Mouse (Mus musculus): ENCODE results near the gene Olfr221.

Gene Olfr221

DNA sequence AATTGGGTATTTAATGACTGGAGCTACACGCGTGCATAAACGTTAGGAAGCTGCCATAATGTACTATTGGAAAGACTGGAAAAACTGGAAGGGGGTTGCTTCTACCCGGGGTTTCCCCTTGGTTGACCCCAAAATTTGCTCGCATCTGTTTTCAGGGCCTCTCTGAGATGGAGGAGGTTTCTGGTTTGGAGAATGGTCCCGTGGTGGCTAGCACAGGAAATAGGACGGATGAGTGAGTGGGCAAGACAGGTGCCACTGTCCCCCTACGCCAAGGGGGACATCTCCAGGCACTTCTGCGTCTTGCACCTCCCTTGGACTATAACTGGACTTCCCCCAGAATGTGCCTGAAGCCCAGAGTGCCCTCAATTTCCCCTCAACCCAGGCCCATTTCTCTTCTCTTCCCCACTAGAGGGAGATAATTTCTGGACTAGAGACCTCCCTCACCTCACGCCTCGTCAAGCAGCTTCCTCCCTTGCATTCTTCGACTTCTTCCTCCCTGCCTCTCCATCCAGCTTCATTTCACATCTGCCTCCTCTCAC lies 23.1 kb downstream of the Olfr221 start:
- no peak for DNase-seq (ENCODE audit: low spot score)

DNA sequence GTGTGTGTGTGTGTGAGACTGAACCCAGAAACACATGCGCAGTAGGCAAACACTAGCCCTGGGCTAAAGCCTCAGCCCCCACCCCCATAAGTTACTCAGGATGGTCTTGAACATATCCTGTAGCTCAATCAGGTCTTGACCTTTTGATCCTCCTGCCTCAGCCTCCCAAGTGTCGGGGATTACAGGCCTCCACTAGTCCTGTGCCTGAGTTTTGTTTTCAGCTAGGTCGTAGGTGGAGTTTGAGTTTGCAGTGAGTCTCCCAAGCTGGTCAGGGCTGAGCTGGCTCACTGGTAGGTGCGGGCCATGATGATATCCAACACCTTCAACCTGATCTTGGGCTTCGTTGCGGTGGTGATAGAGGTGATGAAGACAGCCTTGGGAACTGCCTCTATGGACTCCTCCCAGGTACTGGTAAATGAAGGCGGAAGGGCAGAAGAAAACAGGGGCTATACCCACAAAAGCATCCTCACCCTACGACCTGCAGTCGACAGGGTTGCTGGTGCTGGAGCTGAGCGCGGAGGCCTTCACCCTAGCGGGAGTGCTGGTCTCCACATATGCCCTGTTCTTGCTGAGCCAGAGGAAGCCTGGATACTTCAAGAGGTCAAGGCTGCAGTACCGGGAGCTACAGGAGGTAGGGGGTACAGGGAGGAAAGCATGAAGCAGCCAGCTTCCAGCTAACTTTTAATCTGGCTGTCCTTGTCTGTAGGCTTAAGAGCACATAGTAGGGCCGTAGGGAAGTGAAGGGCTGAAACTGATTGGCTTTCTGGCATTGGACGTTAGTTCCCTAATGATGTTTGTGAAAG lies 23.8 kb downstream of the Olfr221 start:
- DNase-seq (ENCODE audit: low spot score), result no peak

DNA sequence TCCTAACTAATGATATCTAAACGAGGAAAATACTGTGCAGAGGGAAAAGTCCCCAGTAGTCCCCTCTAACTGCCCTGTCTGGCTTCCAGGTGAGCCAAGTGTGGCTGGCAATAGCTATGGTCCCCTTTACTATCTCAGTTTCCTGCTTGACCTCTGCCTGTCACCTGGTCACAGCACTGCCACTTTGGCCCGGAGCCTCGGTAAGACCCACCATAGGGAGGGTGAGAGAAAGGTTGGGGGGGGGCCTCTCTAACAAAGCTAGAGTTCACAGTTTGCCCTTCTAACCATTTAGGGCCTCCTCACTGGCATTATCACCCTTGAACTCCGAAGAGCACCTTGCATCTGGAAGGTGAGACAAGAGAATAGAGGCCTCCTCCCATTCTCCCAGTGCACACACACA lies 24.6 kb downstream of the Olfr221 start:
- no peak for DNase-seq (ENCODE audit: low spot score)

DNA sequence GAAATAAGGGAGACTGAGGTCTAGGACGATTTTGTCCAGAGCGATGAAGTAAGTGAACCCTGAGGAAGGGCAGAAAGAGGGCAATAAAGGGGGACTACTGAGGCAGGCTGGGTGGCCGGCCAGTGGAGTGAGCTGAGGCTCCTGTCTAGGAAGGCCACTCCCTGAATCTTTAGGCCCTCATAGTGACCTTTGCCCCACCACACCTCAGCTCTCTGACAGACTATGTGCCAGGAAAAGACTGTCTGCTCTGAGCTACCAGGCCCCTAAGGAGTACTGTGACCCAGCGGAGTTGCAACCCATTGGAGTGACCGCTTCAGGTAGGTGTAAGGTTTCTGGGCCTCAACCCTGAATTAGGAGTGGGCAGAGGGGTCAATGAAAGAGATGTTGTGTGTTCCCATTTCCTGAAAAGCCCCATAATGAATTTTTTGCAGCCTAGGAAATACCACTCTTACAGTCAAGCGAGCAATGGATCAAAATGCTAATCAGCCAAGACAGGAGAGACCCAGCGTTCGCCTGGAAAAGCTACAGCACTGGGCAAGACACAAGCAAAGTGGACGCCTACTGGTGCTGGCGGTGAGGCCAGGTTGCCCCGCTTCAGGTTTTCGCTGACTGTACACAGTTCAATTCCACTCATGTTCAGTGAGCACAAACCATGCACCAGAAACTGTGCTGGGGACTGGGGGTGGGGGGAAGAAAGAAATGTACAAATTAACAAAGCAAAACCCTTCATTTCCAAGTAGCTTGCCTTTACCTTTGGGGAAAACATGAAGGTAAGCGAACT lies 25.4 kb downstream of the Olfr221 start:
- DNase-seq (ENCODE audit: low spot score), result no peak

DNA sequence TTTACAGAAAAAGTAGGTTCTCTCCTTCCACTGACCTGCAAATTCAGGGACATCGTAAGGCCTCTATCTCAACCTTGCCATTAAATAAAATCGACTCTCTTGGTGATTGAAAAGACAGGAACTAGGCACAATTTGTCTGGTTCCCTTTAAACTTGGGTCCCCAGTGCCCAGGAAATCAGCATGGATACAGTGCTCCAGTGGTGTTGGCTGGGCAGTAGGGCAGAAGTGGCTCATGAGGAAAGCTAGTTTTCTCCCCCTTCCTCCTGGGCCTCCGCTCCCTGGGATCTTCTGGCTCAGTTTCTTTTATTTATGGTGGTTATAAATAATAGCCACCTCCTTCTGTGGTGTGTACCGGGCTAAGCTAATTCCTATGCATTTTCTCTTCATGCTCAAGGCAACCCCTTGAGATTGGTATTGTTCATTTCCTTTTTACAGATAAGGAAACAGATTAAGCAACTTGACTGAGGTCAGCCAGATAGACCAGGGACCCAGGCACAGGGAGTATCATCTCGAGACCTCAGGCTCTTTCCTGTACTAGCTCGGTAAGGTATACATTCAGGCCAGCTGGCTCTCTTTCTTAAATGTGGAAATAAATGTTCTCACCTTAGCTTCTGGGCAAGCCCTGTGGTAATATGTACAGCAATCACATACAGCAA lies 26.7 kb downstream of the Olfr221 start, which contains the start of gene Tmem253:
Tmem253 (plus strand) TSS at position 214 of the 656 bp plus-strand sequence.
- DNase-seq (ENCODE audit: low spot score), result no peak

DNA sequence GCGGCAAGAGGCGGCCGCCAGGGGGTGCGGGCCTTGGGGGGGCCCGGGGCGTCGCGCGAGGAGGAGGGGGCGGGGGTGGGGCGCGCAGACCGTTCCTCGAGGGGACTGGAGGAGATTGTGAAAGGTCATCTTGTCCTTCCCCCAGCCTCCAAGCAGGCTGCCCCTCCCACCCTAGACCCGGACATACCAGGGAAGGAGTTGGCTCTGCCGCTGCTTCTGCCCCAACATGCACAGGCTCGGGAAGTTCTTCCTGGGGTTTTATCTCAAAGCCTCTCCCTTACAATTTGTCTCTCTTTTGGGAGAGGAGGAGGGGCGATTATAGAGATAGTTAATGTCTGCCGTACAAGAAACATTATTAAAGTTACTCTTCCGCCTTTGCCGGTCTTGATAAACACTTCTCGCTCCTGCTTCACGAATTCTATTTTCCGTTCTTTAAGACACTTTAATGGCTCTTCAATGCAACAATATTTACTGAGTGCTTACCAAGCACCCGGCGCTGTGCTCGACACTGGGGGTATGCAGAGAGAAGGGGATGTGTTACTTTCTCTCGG lies 27.4 kb downstream of the Olfr221 start:
- peak; percentile 45 for DNase-seq (ENCODE audit: low spot score)

DNA sequence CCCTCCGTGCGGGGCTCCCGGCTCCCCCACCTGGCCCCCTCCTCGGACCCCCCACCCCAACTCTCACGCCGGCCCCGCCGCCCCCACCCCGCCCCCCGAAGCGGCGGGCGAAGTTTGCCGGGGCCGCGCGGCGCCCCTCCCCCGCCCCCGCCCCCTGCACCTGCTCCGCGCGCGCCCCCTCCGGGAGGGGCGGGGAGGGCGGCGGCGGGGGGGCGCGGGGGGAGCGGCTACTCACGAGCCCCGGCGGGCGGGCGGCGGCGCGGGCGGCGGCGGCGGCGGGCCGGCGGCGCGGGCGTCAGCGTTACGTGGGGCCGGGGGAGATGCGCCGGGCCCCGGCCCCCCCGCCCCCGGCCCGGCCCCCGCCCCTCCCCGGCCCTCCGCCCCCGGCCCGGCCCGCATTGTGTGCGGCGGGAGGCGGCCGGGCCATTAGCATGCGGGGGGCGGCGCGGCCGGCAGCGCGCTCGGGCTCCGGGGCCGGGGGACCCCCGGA lies 27.9 kb downstream of the Olfr221 start:
- DNase-seq (ENCODE audit: low spot score), result no peak

DNA sequence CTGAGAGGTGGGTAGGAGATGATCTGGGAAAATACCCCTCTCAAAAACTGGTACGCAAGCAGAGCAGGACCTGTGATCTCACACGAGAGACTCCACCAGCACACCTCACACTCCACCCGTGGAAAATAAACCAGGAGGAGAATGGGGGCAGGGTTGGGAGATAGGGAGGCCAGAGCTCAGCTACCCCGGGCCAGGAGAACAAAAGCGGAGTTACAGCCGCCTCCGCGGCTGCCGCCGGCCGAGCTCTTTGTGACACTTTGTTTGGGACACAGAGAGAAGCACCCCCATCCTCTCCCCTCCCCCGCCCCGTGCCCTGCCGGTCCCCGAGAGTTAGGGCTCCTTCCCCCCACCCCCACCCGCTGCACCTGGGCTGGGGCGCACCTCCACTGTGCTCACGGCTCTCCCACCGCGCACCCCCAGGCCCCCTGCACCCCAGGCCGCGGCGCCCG lies 28.5 kb downstream of the Olfr221 start:
- no peak for DNase-seq (ENCODE audit: low spot score)

DNA sequence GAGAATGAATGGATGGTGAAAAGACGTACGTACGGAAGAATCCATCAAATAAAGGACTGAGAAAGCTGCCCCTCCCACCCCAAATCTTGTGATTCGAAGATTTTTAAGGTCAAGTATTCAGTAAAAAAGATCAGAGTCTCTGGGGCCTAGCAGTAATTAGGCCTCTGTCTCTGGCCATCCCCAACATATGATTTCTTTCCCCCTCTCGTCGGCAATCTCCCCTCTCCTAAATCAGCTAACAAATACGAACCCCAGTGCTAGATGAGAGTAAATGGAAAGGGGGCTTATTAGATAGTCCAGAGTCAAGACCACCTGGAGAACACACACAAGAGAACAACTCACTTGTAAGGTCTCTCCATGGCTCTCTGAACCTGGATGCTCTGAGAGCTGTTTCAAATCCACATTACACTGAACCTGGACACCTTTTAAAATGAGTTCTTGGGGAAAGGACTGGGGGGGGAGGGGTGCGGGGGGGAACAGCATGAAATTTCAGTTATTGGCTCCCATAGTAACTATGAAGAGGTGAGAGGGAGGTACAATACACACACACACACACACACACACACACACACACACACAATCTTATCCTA lies 29.1 kb downstream of the Olfr221 start:
- no peak for DNase-seq (ENCODE audit: low spot score)

DNA sequence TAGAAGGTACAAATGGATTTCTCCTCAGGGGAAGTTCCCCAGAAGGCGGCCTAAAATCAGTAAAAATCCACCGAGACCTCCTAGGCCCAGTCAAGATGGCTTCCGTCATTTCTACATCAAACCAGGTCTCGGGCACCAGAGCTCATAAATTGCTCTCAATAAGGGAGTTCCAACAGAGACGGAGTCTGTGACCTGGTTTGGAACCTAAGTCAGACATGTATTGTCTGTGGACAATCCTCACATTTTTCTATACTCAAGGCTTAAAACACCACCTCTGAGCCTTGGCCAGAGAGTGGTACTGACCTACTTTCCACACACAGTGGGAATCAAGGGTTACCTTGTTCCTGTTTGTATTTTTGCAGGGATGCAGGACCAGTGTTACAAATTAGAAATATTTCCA lies 29.7 kb downstream of the Olfr221 start:
- no peak for DNase-seq (ENCODE audit: low spot score)

DNA sequence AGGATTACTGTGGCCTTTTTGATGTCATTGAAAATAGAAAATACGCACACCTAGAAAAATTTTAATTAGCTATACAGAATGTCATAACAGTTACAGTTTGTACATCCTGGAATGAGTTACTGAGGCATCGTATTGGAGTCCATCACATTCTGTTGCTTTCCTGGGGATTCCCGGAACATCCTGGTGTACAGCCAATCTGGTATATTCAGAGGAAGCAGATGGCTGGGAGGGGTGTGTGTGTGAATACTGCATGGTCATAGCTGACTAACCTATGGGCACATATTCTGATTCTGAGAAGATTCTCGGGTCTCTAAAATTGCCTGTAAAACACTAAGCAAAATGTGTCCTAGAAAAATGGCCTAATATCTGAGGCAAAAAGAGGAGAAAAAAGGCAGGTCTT lies 30.2 kb downstream of the Olfr221 start:
- DNase-seq (ENCODE audit: low spot score), result no peak

DNA sequence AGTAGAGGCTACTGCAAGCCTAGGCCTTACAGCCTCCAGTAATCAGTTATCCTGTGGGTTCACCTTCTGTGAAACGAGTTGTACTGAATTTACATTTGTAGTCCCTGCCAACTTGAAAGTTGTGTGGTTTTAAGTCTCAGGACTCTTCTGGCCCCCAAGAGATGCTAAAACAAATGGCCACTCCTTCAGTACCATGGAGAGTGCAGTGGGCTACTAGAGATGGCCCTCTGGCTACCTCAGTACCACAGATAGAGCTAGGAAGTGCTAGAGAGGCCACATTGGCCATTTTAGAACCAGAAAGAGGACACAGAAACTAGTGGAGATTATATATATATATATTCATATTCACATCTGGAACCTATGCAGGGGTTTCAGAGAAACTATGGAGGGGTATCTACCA lies 30.6 kb downstream of the Olfr221 start:
- DNase-seq (ENCODE audit: low spot score), result no peak

DNA sequence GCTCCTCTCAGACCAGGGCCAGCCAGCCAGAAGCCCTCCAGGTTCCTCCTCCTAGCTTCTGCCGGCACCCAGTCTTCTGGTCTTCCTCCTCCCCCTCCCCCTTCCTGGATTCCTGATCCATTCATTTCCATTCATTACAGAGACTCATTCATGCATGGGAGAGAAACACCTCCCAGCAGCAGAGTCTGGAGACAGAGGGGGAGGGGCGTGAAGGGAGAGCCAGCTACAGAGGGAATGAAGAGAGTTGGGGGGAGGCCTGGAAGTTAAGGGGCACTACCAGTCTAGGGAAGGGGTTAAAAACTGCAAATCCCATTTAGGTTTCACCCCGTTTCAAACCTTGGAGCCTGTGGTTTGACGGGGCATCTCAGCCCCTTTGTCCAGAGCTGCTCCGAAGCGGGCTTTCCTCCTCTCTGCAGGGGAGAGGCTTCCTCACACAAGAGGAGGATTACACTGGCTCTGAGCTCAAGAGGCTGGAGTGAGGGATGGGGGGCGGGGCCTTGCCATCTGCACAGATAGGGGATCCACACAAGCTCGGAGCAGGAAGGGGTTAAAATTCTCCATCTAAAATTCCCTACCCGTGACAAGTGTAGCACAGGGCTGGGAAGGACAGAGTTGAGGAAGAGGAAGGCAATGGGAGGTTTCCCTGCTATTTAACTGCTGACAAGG lies 31.7 kb downstream of the Olfr221 start:
- DNase-seq (ENCODE audit: low spot score), result no peak

DNA sequence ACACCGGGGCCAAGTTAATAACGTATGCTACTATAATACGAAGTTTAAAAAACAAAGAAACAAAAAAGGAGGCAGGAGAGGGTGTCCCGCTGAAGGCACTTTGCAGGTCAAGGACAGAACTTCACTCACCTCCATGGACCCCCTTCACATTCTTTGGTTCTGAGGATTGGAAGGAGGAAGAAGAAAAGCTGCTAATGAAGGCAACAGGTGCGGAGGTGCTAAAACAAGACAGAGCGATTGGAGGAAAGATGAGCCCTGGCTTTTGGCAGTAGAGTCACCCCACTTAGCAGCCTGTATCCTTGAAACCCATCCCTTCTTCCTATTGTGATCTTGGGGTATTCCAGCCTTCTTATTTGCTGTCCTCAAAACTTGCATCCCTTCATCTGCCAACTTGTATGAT lies 32.4 kb downstream of the Olfr221 start:
- DNase-seq (ENCODE audit: low spot score), result no peak

DNA sequence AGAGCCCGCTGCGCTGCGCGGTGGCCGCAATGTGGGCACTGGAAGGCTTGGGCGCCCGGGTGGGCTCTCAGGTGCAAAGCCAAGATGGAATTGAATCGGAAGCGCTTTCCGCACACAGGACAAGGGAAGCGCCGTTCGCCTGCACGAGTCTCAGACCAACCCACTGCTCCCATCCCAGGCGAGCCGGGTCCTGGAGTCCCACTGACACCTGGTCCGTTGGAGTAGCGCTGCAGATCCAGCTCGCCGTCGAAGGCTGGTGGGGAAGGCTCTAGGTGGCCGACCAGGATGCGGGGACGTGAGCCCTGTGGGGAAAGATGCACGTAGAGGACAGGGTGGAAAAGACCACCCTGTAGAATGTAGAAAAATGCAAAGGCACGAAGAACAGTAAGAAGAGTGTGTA lies 32.9 kb downstream of the Olfr221 start:
- DNase-seq (ENCODE audit: low spot score), result no peak

DNA sequence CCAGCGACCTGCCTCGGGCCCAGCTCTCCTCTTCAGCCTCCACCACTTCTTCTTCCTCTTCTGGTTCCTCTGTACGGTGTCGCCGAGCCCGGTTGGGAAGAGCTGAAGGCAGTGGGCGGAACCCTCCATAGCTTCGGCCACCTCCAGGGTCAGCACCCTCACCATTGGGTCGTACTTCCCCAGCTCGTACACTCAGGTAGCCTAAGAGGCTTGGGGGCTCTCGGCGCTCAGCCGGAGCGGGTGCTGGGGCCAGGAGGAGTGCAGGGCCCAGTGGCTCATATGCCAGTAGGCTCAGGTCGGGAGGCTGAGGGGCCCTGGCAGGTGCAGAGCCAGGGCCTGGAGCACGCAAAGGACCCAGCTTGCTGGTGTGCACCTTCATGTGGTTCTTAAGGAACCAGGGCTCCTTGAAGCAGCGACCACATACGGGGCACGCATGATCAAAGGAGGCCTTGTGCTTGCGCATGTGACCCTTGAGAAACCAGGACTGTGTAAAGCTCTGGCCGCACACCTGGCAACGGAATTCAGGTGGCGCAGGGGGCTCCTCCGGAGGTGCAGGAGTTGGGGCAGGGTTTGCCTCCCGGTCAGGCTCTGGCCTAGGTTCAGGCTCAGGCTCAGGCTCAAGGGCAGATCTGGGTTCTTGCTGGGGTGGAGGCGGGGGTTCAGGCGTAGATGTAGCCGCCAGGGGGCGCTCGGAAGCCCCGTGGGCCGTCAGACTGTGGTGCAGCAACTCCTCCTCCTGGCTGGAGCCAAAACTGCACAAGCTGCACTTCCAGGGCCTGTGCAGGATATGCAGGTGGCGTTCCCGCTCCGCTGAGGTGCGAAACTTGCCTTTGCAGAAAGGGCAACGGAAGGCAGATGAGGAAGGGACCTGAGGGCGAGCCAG lies 33.7 kb downstream of the Olfr221 start:
- peak; percentile 81 for DNase-seq (ENCODE audit: low spot score)

DNA sequence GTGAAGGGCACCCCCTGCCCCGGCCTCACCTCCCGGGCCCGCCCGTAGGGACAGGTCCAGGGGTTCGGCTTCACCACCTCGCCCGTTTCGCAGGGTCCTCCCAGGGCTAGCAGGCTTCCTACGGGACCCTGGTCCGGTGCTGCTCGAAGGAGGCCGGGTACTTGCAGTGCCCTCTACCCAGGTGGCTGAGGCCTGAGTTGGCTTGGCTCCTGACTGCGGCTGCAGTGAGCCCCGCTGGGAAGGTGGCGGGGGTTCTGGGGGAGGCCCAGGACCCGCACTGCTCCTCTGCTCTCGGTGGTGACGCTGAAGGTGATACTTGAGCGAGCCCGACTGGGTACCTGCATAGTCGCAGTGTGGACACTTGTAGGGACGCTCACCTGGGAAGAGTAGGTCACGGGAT lies 35.5 kb downstream of the Olfr221 start:
- no peak for DNase-seq (ENCODE audit: low spot score)

DNA sequence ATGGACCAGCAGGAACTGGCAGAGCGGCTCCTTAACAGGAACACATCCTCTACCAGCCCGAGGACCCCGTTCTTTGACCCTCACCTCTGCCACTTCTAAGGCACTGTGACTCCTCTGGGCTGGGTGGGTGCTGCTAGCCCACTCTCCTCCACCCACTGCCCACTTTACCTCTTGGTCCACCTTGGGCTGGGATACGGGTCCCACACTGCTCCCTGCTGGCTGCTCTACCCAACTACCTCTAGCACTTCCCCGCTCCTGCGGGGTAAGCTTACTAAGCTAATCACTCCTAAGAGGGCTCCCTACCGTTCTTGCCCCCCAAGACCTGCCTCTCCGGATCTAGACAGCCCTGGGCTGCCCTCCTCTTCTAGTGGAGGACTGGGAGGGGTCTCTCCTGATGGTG lies 36.0 kb downstream of the Olfr221 start:
- no peak for DNase-seq (ENCODE audit: low spot score)

DNA sequence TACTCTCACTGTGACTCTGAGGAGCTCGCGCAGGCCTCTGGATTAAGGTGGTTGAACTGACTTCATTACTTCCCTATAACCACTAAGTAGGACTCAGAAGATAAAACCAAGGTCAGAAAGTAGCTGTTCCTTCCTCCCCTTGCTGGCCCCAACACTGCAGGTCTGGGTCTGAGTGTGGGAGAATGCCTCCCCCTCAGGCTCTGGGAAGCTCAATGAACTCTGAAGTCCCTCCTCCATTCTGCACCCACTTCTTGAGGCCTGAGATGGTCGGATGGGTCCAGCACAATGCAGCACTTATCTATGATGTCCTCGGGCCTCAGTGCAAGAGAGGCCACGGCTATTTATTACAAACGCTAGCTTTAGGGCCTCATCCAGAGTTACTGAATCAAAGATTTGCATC lies 36.6 kb downstream of the Olfr221 start:
- DNase-seq (ENCODE audit: low spot score), result no peak

DNA sequence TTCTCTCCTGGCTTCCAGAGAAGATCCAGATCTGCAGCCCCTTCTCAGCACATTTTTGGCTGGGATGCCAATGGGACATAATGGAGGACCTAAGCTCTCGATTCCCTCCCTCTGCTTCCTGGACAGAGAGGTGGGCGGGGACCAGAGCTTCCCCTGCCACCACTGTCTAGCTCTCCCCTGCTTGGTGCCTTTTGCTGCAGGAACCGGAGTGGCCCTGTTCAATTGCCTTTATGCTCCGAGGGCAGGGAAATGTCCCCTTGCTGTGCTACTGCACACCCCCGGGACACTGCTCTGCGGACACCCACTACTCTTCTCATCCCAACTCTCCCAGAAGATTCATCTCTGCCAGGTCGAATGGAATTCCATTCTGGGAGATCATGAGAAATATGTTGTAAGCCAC lies 37.1 kb downstream of the Olfr221 start:
- no peak for DNase-seq (ENCODE audit: low spot score)

Measured in c-Kit-positive CD71-positive TER-119-positive erythroid progenitor cells, embryonic 14.5 days (primary cell).